Mouse (Mus musculus) inflammation-experienced regulatory T-cells, adult 6 months (primary cell): ENCODE measurements around the gene Slc22a20. TPM values are rescaled to one million over a fixed set of nuclear protein-coding genes. Genes with fewer than 3 reads are reported as not detected.

Experiments used
- ATAC-seq: one replicate; pipeline ENCODE4 v1.8.0; 2017
- polyA plus RNA-seq, 3 experiments: library from polyadenylated mRNA; unstranded; fragments of 100-300 nt; shearing (Covaris generic); gene quantifications; one replicate each; pipeline ENCODE4 v1.2.1; 2017

Gene Slc22a20
- not detected for polyA plus RNA-seq

- ATAC-seq: no peak
These were observed at the start of gene Slc22a20 for GRCm38 (mm10) chr19:5986043-5986442. TSS of gene Slc22a20 (minus strand) at chr19:5986143.

- no peak for ATAC-seq
These were observed 44.8 kb upstream of the Slc22a20 start for GRCm38 (mm10) chr19:6030520-6031280.

- ATAC-seq: no peak
These were observed 43.5 kb upstream of the Slc22a20 start for GRCm38 (mm10) chr19:6029426-6029825.

DNA sequence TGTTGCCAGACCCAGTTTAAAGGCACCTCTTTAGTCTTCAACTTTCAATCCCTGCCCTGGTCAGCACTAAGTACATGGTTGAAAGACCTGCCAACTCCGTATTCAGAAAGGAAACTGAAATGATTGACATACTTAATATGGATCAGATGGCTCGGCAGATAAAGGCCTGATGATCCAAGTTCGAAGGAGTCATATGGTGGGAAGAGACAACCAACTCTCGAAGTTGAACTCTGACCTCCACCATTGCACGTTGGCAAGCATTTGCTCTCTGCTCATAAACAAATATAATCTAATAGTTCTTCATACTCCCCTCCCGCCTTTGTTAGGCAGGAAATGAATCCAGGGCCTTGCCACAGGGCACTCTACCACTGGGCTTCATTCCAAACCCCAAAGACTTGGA lies 43.0 kb upstream of the Slc22a20 start:
- no peak for ATAC-seq

DNA sequence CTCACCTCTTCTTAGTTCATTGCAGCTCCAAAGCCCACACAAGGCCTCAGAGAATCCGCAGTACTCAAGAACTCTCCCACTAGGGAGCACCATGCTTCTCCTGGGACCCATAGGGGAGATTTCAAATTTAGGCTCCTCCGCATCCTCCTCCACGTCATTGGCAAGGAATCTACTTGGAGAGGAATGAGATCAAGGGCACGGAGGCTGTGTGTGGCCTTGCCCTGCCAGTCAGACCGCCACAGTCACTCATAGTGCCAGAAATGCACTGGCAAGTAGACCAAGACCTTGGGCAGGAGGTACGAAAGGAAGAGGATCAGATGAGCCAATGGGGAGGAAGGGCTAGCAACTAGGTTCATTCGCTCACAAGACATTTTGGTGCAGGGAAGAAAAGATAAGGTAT lies 38.0 kb upstream of the Slc22a20 start:
- ATAC-seq: no peak

DNA sequence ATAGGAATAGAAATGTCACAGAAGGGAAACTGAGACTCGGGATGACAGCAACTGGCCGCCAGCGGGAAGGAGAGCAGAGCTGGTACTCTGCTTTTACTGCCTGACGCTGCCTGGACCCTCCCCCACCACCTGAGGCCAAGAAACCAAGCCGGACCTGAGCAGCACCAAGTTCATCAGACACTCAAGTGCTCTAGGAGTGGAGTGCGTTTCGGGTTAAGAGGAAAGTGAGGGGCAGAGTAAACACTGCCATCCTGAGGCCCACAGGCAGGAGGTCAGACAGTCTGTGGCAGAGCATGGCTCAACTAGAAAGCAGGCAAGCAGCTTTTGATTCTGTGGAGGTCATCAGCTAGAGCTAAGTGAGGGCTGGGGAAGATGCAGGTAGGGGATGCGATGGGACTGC lies 37.1 kb upstream of the Slc22a20 start:
- no peak for ATAC-seq

DNA sequence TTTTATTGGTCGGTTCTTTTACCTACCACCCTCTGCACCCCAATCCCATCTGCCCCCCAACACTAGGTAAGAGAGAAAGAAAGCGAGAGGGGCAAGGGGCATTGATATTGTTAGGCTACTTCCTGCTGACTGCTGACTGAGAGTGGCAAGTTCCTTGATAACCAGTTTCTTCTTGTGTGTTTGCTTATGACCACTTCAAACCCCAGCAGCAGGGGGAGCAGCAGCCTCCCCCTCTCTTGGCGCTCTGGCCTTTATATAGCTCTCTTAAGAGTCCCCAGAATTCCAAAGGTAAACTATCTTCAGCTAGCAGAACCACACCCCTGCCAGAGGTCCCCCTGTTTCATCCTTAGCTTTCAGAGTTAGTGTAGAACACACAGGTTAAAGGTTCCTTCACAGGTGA lies 34.3 kb upstream of the Slc22a20 start:
- no peak for ATAC-seq

DNA sequence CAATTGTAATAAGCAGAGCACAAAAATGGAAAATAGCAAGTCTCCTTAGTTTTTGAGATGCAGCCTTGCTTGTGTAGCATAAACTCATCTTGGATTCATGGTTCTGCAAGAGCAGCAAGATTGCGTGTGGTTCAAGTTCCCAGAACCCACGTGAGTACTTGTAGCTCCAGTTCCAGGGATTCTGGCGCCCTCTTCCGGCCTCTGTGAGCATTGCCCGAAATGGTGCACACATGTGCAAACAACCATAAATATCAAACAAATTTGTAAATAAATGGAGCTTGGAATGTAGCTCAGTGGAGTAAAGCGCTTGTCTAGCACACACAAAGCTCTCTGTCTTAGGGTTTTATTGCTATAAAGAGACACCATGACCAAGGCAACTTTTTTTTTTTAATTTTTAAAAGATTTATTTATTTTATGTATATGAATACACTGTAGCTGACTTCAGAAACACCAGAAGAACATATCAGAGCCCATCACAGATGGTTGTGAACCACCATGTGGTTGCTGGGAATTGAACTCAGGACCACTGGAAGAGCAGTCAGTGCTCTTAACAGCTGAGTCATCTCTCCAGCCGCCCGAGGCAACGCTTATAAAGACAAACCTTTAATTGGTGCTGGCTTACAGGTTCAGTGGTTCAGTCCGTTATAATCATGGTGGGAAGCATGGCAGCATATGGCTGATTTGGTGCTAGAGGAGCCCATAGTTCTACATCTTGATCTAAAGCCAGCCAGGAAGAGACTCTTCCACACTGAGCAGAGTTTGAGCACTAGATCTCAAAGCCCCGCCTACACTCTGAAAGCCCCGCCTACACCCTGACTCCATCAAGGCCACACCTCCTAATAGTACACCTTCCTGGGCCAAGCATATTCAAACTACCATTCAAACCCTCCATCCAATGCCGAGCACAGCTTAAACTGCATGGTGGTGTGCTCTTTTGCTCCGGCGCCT lies 32.5 kb upstream of the Slc22a20 start:
- peak; percentile 57 for ATAC-seq

DNA sequence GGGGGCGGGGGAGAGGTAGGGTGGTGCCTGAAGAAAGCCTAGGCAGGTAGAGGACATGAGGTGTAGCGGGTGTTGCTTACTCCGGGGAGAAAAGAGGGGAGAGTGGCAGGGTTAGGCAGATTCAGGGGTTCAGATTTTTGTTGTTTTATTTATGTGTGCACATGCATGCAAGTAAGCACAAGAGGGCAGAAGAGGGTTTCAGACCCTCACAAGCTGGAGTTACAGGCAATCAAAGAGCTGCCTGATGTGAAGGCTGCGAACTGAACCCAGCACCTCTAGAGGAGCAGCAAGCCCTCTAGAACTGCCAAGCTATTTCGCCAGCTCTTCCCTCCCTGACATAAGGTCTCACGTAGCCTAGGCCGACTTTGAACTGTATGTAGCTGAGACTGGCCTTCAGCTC lies 30.6 kb upstream of the Slc22a20 start:
- no peak for ATAC-seq

DNA sequence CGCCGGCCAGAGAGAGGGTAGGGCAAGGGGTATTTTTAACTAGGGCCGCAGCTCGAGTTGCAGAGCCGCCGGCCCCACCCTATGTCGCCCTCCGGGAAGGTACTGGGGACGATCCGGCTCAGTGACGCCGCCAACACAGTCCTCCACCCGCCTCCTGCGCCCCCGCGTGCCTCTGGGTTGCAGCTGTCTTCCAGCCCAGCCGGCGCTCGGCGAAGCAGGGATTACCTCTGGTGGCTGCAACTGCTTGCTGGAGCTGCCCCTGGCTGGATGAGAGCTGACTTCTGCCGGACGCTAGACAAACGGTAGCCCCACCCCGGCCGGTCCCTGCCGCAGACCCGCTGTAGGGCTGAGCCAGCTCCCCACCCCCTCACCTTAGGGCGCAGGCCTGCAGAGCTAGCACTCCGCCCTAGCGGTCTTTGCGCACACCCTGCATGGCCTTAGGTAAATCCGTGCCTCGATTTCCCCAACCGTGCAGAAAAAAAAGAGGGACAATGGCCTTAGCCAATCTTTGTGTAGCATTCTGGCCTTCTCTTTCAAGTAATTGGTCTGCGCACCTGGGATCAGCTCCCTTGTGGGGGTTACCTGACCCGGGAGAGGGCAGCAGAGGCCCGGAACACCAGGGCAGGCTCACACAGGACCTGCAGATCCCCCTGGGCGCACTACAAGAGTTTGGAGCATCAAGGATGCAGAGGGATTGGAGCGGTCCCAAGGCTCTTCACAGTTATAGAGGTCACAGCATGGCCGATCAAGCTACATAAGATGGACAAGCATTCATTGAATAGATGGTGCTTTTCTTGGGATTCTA lies 29.8 kb upstream of the Slc22a20 start, which contains the start of gene Capn1:
Capn1 (minus strand) TSS at position 387 of the 805 bp plus-strand sequence.
- ATAC-seq: peak; percentile 76

- peak; percentile 66 for ATAC-seq
These were observed 29.1 kb upstream of the Slc22a20 start for GRCm38 (mm10) chr19:6014991-6015510.

DNA sequence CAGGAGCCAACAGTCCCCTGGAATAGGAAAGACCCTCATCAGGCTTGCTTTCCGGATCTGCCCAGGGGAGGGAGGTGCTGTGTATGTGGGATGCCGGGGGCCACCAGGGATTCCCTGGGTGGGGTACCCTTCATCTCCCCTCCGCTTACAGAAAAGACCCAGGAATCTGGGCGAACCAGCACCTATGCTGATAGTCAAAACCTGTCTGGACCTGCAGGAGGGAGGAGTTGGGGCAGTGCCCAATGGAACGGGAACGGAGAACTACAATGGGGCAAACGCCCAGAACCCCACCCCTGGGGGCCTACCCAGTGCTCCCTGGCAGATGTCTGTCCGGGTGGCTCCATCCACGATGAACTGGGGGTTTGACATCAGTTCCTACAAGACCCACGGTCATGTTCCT lies 27.7 kb upstream of the Slc22a20 start:
- no peak for ATAC-seq

DNA sequence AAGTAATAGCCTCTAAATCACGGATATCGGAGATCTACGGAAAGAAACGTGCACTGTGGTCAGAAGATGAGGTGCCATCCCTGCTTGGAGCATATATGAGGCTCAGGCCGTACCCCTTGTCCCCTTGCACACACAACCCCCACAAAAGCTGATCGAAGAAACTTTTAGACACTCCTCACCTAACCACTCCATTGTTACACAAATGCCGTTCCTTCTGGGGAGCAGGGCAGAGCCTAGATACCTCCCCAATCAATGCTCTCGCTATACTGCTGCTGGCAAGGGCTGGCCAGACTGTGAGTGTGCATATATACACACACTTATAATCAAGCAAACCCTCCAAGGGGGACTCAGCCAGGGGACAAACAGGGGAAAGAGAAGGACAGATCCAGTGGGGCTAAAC lies 23.2 kb upstream of the Slc22a20 start:
- ATAC-seq: no peak

GRCm38 (mm10) chr19:6007013-6007412 lies 21.1 kb upstream of the Slc22a20 start:
- no peak for ATAC-seq

- no peak for ATAC-seq
These were observed 19.6 kb upstream of the Slc22a20 start for GRCm38 (mm10) chr19:6005541-6005940.

- no peak for ATAC-seq
These were observed 14.0 kb upstream of the Slc22a20 start for GRCm38 (mm10) chr19:5999969-6000368.

DNA sequence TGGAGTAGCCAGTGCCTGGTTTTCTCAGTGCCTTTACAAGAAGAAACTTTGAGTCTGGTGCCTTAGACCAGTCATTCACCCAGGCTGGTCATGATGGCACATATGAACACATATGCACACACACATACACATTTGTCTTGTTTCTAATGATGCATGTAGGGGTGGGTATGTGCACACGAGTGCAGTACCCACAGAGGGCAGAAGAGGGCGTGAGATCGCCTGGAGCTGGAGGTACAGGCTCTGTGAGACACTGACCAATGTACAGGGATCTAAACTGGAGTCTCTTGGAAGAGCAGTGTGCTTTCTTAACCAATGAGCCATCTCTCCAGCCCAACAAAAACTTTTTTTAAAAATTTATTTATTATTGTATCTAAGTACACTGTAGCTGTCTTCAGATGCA lies 12.2 kb upstream of the Slc22a20 start:
- no peak for ATAC-seq

DNA sequence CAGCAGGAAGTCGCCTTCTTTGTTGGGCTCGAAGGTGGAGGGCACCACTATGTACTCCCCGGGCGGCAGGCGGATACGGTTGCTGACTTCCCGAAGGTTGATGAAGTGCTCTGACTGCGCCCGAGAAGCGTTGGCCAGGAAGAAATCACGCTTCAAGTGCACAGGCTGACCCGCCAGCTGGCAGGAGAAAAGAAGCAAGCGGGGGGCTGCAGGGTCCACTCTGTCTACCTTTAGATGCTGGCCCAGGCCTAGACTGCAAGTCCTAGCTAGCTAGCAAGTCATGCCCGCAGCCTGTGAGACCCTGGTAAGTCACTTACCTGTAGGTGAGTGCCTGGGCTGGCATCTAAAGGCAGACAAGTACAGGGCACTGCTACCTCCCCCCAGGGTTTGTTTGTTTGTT lies 8.8 kb upstream of the Slc22a20 start:
- ATAC-seq: no peak

DNA sequence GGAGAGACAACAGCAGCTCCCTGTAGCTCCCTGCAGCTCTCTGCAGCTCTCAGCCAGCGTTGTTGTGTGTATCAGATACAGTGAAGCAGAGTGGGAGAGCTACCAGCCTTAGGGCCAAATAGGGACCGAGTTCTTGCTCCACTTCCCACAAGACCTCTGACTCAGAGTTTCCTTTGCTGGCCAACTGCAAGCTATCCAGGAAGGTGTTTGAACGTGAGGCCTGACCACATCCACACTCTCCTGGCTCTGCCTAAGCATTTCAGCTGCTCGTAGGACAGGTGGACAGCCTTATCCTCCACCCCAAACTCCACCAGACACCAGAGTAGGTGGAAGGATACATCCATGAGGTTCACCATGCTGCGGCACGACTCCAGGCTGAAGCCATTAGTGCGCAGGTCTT lies 6.1 kb upstream of the Slc22a20 start:
- ATAC-seq: no peak

GRCm38 (mm10) chr19:5991467-5991866 lies 5.5 kb upstream of the Slc22a20 start:
- no peak for ATAC-seq

DNA sequence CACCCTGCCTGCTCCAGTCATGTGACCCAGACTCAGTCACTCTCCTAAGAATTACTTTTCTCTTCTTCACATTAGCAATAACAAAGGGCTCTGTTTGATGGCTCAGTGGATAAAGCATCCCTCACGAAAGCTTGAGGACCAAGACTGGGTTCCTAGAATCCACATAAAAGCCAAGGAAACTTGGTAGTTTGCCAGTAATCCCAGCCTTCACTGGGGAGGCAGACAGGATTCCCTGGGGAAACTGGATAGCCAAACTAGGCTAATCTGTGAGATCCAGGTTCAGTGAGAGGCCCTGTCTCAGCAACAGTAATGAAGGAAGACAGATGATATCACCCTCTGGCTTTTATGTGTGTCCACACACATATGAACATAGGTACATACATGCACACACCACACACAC lies 5.0 kb upstream of the Slc22a20 start:
- no peak for ATAC-seq

GRCm38 (mm10) chr19:5990033-5990432 lies 4.1 kb upstream of the Slc22a20 start:
- ATAC-seq: no peak

GRCm38 (mm10) chr19:5989585-5989984 lies 3.6 kb upstream of the Slc22a20 start:
- ATAC-seq: no peak
